12 mouse cellular contexts compared by ENCODE assay signal in genomic region chr10:75944066-75944772, GRCm38 (mm10). TPM values are rescaled to one million over a fixed set of nuclear protein-coding genes. Genes with fewer than 3 reads are reported as not detected.
DNase-seq lines count a peak whose midpoint lies in the region; ATAC-seq and TF ChIP-seq lines count a peak whose summit lies in the region.
"Had no signal": no experiment of that assay in that cellular context is flagged by ENCODE, and none has a peak within 500 bp of the region (broad histone marks: within the 10 kb centered on the region; RNA-seq: fewer than 3 reads in every experiment).

No protein-coding gene starts in this region.

- H3K27ac ChIP-seq in heart, adult 2 months = peak overlapping the region; percentile 32
- H3K27ac ChIP-seq in brown adipose tissue, adult 24 weeks (replicated peaks; ENCODE audit: low read depth, low read length) = peak overlapping the region; percentile 59
- H3K27ac ChIP-seq: heart, embryonic 15.5 days; limb, embryonic 10.5 days had no signal

- H3K79me2 ChIP-seq in heart, adult 2 months (replicated peaks; ENCODE audit: control insufficient read depth, insufficient read depth, low read length) = no peaks in the 10 kb centered on the region

- H3K4me1 ChIP-seq in heart, adult 2 months (ENCODE audit: control insufficient read depth, insufficient read depth, low read length) = peaks cover 2% of the 10 kb centered on the region; the same call in 1 of the 2 replicates
- H3K4me1 ChIP-seq in brown adipose tissue, adult 24 weeks (ENCODE audit: control insufficient read depth, insufficient read depth, insufficient read length, low read length) = peaks cover 5% of the 10 kb centered on the region; the same call in 1 of the 2 replicates

- no peak for ATAC-seq in megakaryocyte progenitor cell, adult 5-6 weeks (replicated peaks; ENCODE audit: poor library complexity)
- no peak for ATAC-seq in megakaryocyte-erythroid progenitor cell, adult 5-6 weeks (replicated peaks; ENCODE audit: low FRiP score, low TSS enrichment, poor library complexity, severe bottlenecking)

- no peaks in the 10 kb centered on the region for H3K36me3 ChIP-seq in heart, adult 2 months (ENCODE audit: control insufficient read depth, insufficient read depth, low read length)
- H3K36me3 ChIP-seq: heart, embryonic 15.5 days; limb, embryonic 10.5 days had no signal

- no peak for TF ChIP-seq POLR2A in heart, adult 2 months (IDR thresholded peaks at IDR 0.05; ENCODE audit: insufficient read depth, low read depth, low read length)

- no peak overlapping the region for H3K9ac ChIP-seq in heart, adult 2 months (ENCODE audit: low read depth, low read length)
- H3K9ac ChIP-seq: heart, embryonic 15.5 days had no signal

- DNase-seq in heart, adult 2 months = peak; percentile 30 to 34
- DNase-seq in heart, postnatal 25 days (ENCODE audit: low spot score) = no peak
- DNase-seq in MN1 (ENCODE audit: low spot score) = peak; percentile 53
- DNase-seq in kidney, postnatal 36 days = peak; percentile 43 to 56
- no peak for DNase-seq in cerebellum, postnatal 36 days

- TF ChIP-seq CTCF in heart, adult 2 months (IDR thresholded peaks at IDR 0.05) = no peak

- intact Hi-C loops in heart, adult 2 months (cut with DNase I) = no loop called here
- intact Hi-C loops in heart, postnatal 25 days (cut with DNase I) = no loop called here

- no peak overlapping the region for H3K4me3 ChIP-seq in heart, adult 2 months
- no peak overlapping the region for H3K4me3 ChIP-seq in brown adipose tissue, adult 24 weeks (ENCODE audit: insufficient read depth, low read depth, low read length)
- H3K4me3 ChIP-seq: heart, embryonic 15.5 days; limb, embryonic 10.5 days had no signal

- no peak for TF ChIP-seq EP300 in heart, adult 2 months (IDR thresholded peaks at IDR 0.05; ENCODE audit: insufficient read depth, low read depth, low read length)

- 16% methylated on average over 11 of the region's 11 CpGs for WGBS in heart, adult 2 months

- H3K27me3 ChIP-seq in heart, adult 2 months (ENCODE audit: control insufficient read depth, insufficient read depth, low read length) = no peaks in the 10 kb centered on the region

RNA-seq across cellular contexts. Expression of gene Vpreb3, which starts 1.4 kb away (rescaled TPM):
- total RNA-seq in heart, adult 2 months (2021) = not detected
- 1.1 and 5.9 TPM in 2 replicates for polyA plus RNA-seq in heart, adult 2 months (2012; rRNA removed)
- not detected for total RNA-seq in heart, postnatal 25 days (2021)
- not detected in 2 replicates for polyA plus RNA-seq in brown adipose tissue, adult 24 weeks (2012; ENCODE audit: insufficient read depth, insufficient read length, missing spikeins)
- 1.5 TPM in 1 of 2 replicates, not detected in the other for total RNA-seq in megakaryocyte progenitor cell, adult 5-6 weeks (2015)
- total RNA-seq in megakaryocyte progenitor cell, adult 5-6 weeks (2017) = not detected in 2 replicates
- 6.1 and 35.6 TPM in 2 replicates for total RNA-seq in megakaryocyte-erythroid progenitor cell, adult 5-6 weeks (2014; fragmentation: Nextera tagmentation)
- not detected in 2 replicates for total RNA-seq in megakaryocyte-erythroid progenitor cell, adult 5-6 weeks (2017)
- total RNA-seq: G1E had no signal
- polyA plus RNA-seq: cortical plate, adult 2 months; G1E had no signal

RNA-seq across cellular contexts. Expression of gene Gm867, which starts 3.7 kb away (rescaled TPM):
- not detected for total RNA-seq in heart, adult 2 months (2021)
- polyA plus RNA-seq in heart, adult 2 months (2012; rRNA removed) = 0.76 TPM in 1 of 2 replicates, not detected in the other
- total RNA-seq in heart, postnatal 25 days (2021) = not detected
- not detected in 2 replicates for polyA plus RNA-seq in brown adipose tissue, adult 24 weeks (2012; ENCODE audit: insufficient read depth, insufficient read length, missing spikeins)
- total RNA-seq in megakaryocyte progenitor cell, adult 5-6 weeks (2015) = not detected in 2 replicates
- total RNA-seq in megakaryocyte progenitor cell, adult 5-6 weeks (2017) = not detected in 2 replicates
- total RNA-seq in megakaryocyte-erythroid progenitor cell, adult 5-6 weeks (2014; fragmentation: Nextera tagmentation) = 1.8 and 3.6 TPM in 2 replicates
- total RNA-seq in megakaryocyte-erythroid progenitor cell, adult 5-6 weeks (2017) = not detected in 2 replicates
- polyA plus RNA-seq: G1E had no signal

RNA-seq across cellular contexts. Expression of gene Mmp11, which starts 7.9 kb away (rescaled TPM):
- 1 to 10 TPM; 4.7 to 5.4 TPM for total RNA-seq in heart, adult 2 months (2021)
- polyA plus RNA-seq in heart, adult 2 months (2012; rRNA removed) = 15.6 and 15.7 TPM in 2 replicates
- total RNA-seq in heart, postnatal 25 days (2021) = 1 to 10 TPM; 5.0 to 8.1 TPM
- polyA plus RNA-seq in brown adipose tissue, adult 24 weeks (2012; ENCODE audit: insufficient read depth, insufficient read length, missing spikeins) = 4.1 and 7.6 TPM in 2 replicates
- 0.57 TPM in 1 of 2 replicates, not detected in the other for total RNA-seq in megakaryocyte progenitor cell, adult 5-6 weeks (2015)
- 10.1 TPM in 1 of 2 replicates, not detected in the other for total RNA-seq in megakaryocyte progenitor cell, adult 5-6 weeks (2017)
- 0.96 and 1.9 TPM in 2 replicates for total RNA-seq in megakaryocyte-erythroid progenitor cell, adult 5-6 weeks (2014; fragmentation: Nextera tagmentation)
- total RNA-seq in megakaryocyte-erythroid progenitor cell, adult 5-6 weeks (2017) = not detected in 2 replicates
- polyA plus RNA-seq: G1E had no signal

RNA-seq across cellular contexts. Expression of gene Gm5134, which starts 10.1 kb away (rescaled TPM):
- total RNA-seq in heart, adult 2 months (2021) = not detected
- polyA plus RNA-seq in heart, adult 2 months (2012; rRNA removed) = not detected in 2 replicates
- not detected for total RNA-seq in heart, postnatal 25 days (2021)
- not detected in 2 replicates for polyA plus RNA-seq in brown adipose tissue, adult 24 weeks (2012; ENCODE audit: insufficient read depth, insufficient read length, missing spikeins)
- 0.35 and 0.66 TPM in 2 replicates for total RNA-seq in megakaryocyte progenitor cell, adult 5-6 weeks (2015)
- 0.78 and 0.79 TPM in 2 replicates for total RNA-seq in megakaryocyte progenitor cell, adult 5-6 weeks (2017)
- total RNA-seq in megakaryocyte-erythroid progenitor cell, adult 5-6 weeks (2014; fragmentation: Nextera tagmentation) = 0.12 and 1.4 TPM in 2 replicates
- total RNA-seq in megakaryocyte-erythroid progenitor cell, adult 5-6 weeks (2017) = 0.38 TPM in 1 of 2 replicates, not detected in the other
- total RNA-seq: G1E had no signal
- polyA plus RNA-seq: G1E; limb, embryonic 10.5 days had no signal

RNA-seq across cellular contexts. Expression of gene Chchd10, which starts 11.3 kb away (rescaled TPM):
- total RNA-seq in heart, adult 2 months (2021) = 1,000 to 10,000 TPM; 1,811 to 2,042 TPM
- polyA plus RNA-seq in heart, adult 2 months (2012; rRNA removed) = 1,155 and 2,061 TPM in 2 replicates
- 1,000 to 10,000 TPM; 1,761 to 1,834 TPM for total RNA-seq in heart, postnatal 25 days (2021)
- polyA plus RNA-seq in brown adipose tissue, adult 24 weeks (2012; ENCODE audit: insufficient read depth, insufficient read length, missing spikeins) = 3,122 and 3,143 TPM in 2 replicates
- 54.0 and 55.0 TPM in 2 replicates for total RNA-seq in megakaryocyte progenitor cell, adult 5-6 weeks (2015)
- 33.1 and 34.4 TPM in 2 replicates for total RNA-seq in megakaryocyte progenitor cell, adult 5-6 weeks (2017)
- 177 and 314 TPM in 2 replicates for total RNA-seq in megakaryocyte-erythroid progenitor cell, adult 5-6 weeks (2014; fragmentation: Nextera tagmentation)
- total RNA-seq in megakaryocyte-erythroid progenitor cell, adult 5-6 weeks (2017) = 74.0 and 119 TPM in 2 replicates

Comparison
In these comparisons a context has a peak if more than half of its experiments do, and no peak if none do; other contexts are left out.
1. DNase-seq: peak in heart, adult 2 months (2 of 2), MN1 (single experiment) and kidney, postnatal 36 days (2 of 2); none in heart, postnatal 25 days (single experiment) and cerebellum, postnatal 36 days (0 of 2).